Mouse (Mus musculus): ENCODE results near the gene Krtap5-3.
A peak's percentile ranks its signal among the peaks of the same experiment; 100 is the strongest.
"Not testable (repeated sequence)": the region's sequence is repeated elsewhere in the genome, so short reads cannot be mapped to it uniquely, and the experiment has no call there.

The Krtap5-3 gene

GRCm38 (mm10) chr7:142201064-142201463 lies at the start of gene Krtap5-3:
TSS of gene Krtap5-3 (plus strand) at chr7:142201364.
- DNase-seq (ENCODE audit: low spot score): no peak

- no peak for DNase-seq (ENCODE audit: low spot score)
Observed at GRCm38 (mm10) chr7:142152191-142152590, 49.0 kb upstream of the Krtap5-3 start.

GRCm38 (mm10) chr7:142155308-142155707 lies 45.9 kb upstream of the Krtap5-3 start:
- no peak for DNase-seq (ENCODE audit: low spot score)

- DNase-seq (ENCODE audit: low spot score): not testable (repeated sequence)
Observed at GRCm38 (mm10) chr7:142157013-142157412, 44.2 kb upstream of the Krtap5-3 start, which contains the start of gene Gm29735. TSS of gene Gm29735 (minus strand) at chr7:142157113.

- DNase-seq (ENCODE audit: low spot score): no peak
Observed at GRCm38 (mm10) chr7:142159366-142159765, 41.8 kb upstream of the Krtap5-3 start.

- not testable (repeated sequence) for DNase-seq (ENCODE audit: low spot score)
Observed at GRCm38 (mm10) chr7:142165639-142166038, 35.5 kb upstream of the Krtap5-3 start, which contains the start of gene Gm4553. TSS of gene Gm4553 (minus strand) at chr7:142165739.

GRCm38 (mm10) chr7:142169836-142170235 lies 31.3 kb upstream of the Krtap5-3 start:
- peak; percentile 69 for DNase-seq (ENCODE audit: low spot score)

GRCm38 (mm10) chr7:142175905-142176304 lies 25.3 kb upstream of the Krtap5-3 start, which contains the start of gene Krtap5-2:
TSS of gene Krtap5-2 (minus strand) at chr7:142176005.
- not testable (repeated sequence) for DNase-seq (ENCODE audit: low spot score)

- no peak for DNase-seq (ENCODE audit: low spot score)
Observed at GRCm38 (mm10) chr7:142178685-142179084, 22.5 kb upstream of the Krtap5-3 start.

- no peak for DNase-seq (ENCODE audit: low spot score)
Observed at GRCm38 (mm10) chr7:142181021-142181420, 20.1 kb upstream of the Krtap5-3 start.

- DNase-seq (ENCODE audit: low spot score): no peak
Observed at GRCm38 (mm10) chr7:142188156-142188555, 13.0 kb upstream of the Krtap5-3 start.

- no peak for DNase-seq (ENCODE audit: low spot score)
Observed at GRCm38 (mm10) chr7:142190289-142190688, 10.9 kb upstream of the Krtap5-3 start, which contains the start of gene Gm10153. TSS of gene Gm10153 (minus strand) at chr7:142190389.

GRCm38 (mm10) chr7:142198748-142199147 lies 2.4 kb upstream of the Krtap5-3 start:
- DNase-seq (ENCODE audit: low spot score): no peak

GRCm38 (mm10) chr7:142205488-142205887 lies 4.3 kb downstream of the Krtap5-3 start:
- DNase-seq (ENCODE audit: low spot score): no peak

- DNase-seq (ENCODE audit: low spot score): not testable (repeated sequence)
Observed at GRCm38 (mm10) chr7:142206891-142207290, 5.7 kb downstream of the Krtap5-3 start.

GRCm38 (mm10) chr7:142211559-142211958 lies 10.4 kb downstream of the Krtap5-3 start, which contains the start of gene Gm7579:
TSS of gene Gm7579 (plus strand) at chr7:142211859.
- no peak for DNase-seq (ENCODE audit: low spot score)

- not testable (repeated sequence) for DNase-seq (ENCODE audit: low spot score)
Observed at GRCm38 (mm10) chr7:142212136-142212535, 11.0 kb downstream of the Krtap5-3 start.

- no peak for DNase-seq (ENCODE audit: low spot score)
Observed at GRCm38 (mm10) chr7:142224518-142224917, 23.4 kb downstream of the Krtap5-3 start.

GRCm38 (mm10) chr7:142229871-142230270 lies 28.7 kb downstream of the Krtap5-3 start, which contains the start of gene Krtap5-5:
TSS of gene Krtap5-5 (minus strand) at chr7:142229971.
- not testable (repeated sequence) for DNase-seq (ENCODE audit: low spot score)

- DNase-seq (ENCODE audit: low spot score): no peak
Observed at GRCm38 (mm10) chr7:142231540-142231939, 30.4 kb downstream of the Krtap5-3 start.

- DNase-seq (ENCODE audit: low spot score): no peak
Observed at GRCm38 (mm10) chr7:142240978-142241377, 39.8 kb downstream of the Krtap5-3 start, which contains the start of gene Gm40460. TSS of gene Gm40460 (minus strand) at chr7:142241078.

- DNase-seq (ENCODE audit: low spot score): peak; percentile 77
Observed at GRCm38 (mm10) chr7:142249824-142250223, 48.7 kb downstream of the Krtap5-3 start.

Data from retina, embryonic 14.5 days (tissue).